Mouse (Mus musculus) intestine, postnatal 0 days (tissue): Measurements from ENCODE around the gene Il27ra. TPM values are rescaled to one million over a fixed set of nuclear protein-coding genes. Genes with fewer than 3 reads are reported as not detected.
A peak's percentile ranks its signal among the peaks of the same experiment; 100 is the strongest.

ENCODE experiments used
- ATAC-seq: fragments of 200-750 bp; cut with Nextera tagmentation; 2 replicates; pipeline ENCODE4 v1.8.0; 2017; ENCODE audit warnings: mild to moderate bottlenecking, moderate TSS enrichment, moderate library complexity
- H3K27ac ChIP-seq: fragments of 300-500 bp; sonication (generic); 2 replicates; pipeline ENCODE4 v1.5.1; 2014; ENCODE audit warnings: mild to moderate bottlenecking, low read depth, low read length, moderate library complexity
- H3K27me3 ChIP-seq: fragments of 300-500 bp; sonication (generic); replicated peaks from 2 replicates; pipeline ENCODE4 v1.6.1; 2014; ENCODE audit warnings: low read length, mixed read lengths; ENCODE audit not compliant: control insufficient read depth, insufficient read depth
- H3K36me3 ChIP-seq: fragments of 300-500 bp; sonication (generic); 2 replicates; pipeline ENCODE4 v1.6.1; 2014; ENCODE audit warnings: mild to moderate bottlenecking, moderate library complexity; ENCODE audit not compliant: control insufficient read depth, insufficient read depth
- H3K4me1 ChIP-seq: fragments of 300-500 bp; sonication (generic); replicated peaks from 2 replicates; pipeline ENCODE4 v1.6.1; 2014; ENCODE audit warnings: antibody characterized with exemption, low read length, mixed read lengths; ENCODE audit not compliant: control insufficient read depth, insufficient read depth
- H3K4me2 ChIP-seq: fragments of 300-500 bp; sonication (generic); replicated peaks from 2 replicates; pipeline ENCODE4 v1.6.1; 2014; ENCODE audit warnings: low read depth, mild to moderate bottlenecking, moderate library complexity
- H3K4me3 ChIP-seq: fragments of 300-500 bp; sonication (generic); 2 replicates; pipeline ENCODE4 v1.5.1; 2014; ENCODE audit warnings: low read depth, low read length
- H3K9ac ChIP-seq: fragments of 300-500 bp; sonication (generic); 2 replicates; pipeline ENCODE4 v1.6.1; 2014; ENCODE audit warnings: mild to moderate bottlenecking, low read depth, low read length
- H3K9me3 ChIP-seq: fragments of 300-500 bp; sonication (generic); 2 replicates; pipeline ENCODE4 v1.6.1; 2016; ENCODE audit warnings: mixed run types; ENCODE audit not compliant: control insufficient read depth
- CTCF ChIP-seq: sonication (generic); IDR thresholded peaks from 2 replicates; pipeline ENCODE4 v1.5.1; 2016; ENCODE audit warnings: low read depth, mild to moderate bottlenecking, control low read depth, antibody characterized with exemption, moderate library complexity
- WGBS: fragments of 180-500 bp; shearing (Covaris S2); extraction: QIAGEN DNeasy Blood & Tissue Kit; methylation state at CpG from one replicate; pipeline ENCODE4 v1.1.7; 2014; 5-methylcytosine and 5-hydroxymethylcytosine counted together
- polyA plus RNA-seq: library from polyadenylated mRNA; unstranded; fragments of >200 nt; fragmentation: Nextera tagmentation; extraction: Ambion mirVana; gene quantifications from 2 replicates; pipeline ENCODE4 v1.2.1, GENCODE M21; 2015

The Il27ra gene
- polyA plus RNA-seq, 1 experiment from 2014 or later, result 0.29 TPM

DNA sequence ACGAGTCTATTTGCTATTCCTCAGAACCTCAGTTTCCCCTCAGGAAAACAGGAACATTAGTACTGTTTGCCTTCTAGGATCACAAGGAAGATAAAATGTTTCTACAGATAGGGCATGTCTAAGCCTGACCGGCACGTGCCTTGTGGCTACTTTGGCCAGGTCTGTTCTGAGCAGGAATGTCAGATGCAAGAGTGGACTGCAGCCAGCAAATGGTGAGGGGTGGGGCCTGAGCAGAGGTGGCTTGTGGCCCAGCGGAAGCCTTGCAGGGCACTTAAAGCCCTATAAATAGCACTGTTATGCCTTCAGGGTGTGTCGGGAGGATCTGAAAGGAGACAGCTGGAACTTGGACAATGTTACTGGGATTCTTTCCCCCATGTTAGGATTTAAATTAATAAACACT is 19.3 kb downstream of the Il27ra start:
- Histone ChIP-seq H3K4me2 (no peak overlapping the region), H3K27me3 (peaks cover 7% of the 10 kb centered on the region; the same call in 1 of the 2 replicates), H3K4me3 (no peak overlapping the region), H3K9ac (no peak overlapping the region), H3K4me1 (peaks cover 15% of the 10 kb centered on the region; the same call in 1 of the 2 replicates), H3K27ac (no peak overlapping the region), H3K9me3 (no peaks in the 10 kb centered on the region), H3K36me3 (no peaks in the 10 kb centered on the region)
- no peak for TF ChIP-seq CTCF
- 3% methylated on average over 5 of the region's 5 CpGs for WGBS
- ATAC-seq, result no peak

GRCm38 (mm10) chr8:84021569-84021968 is 20.8 kb downstream of the Il27ra start:
- WGBS, result 29% methylated on average over 12 of the region's 12 CpGs

DNA sequence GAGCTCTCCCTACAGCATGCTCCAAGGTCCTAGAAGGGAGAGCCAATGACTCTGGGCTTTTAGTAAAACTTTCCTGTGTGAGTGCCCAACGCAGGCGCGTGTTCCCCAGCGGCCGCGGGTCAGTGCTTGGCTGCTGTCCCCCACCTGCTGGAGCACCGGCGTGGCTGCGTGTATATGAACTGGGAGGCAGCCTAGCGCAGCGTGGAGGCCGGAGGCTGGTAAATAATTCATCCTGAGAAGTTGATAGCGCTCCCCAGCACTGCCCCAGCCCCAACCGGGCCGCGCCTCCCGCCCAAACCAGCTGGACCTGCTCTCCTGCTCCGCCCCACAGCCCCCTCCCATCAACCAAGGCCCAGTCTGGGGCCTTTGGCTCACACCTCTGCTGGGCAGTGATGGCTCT is 21.3 kb downstream of the Il27ra start, which contains the start of gene Palm3:
Gene Palm3, plus strand, starts transcription at position 376 of the 400 bp plus-strand sequence.
- 9% methylated on average over 18 of the region's 18 CpGs for WGBS
- Histone ChIP-seq H3K9me3 (no peaks in the 10 kb centered on the region), H3K36me3 (no peaks in the 10 kb centered on the region), H3K4me2 (peak within 1 kb of the TSS; percentile 43), H3K27me3 (no peaks in the 10 kb centered on the region; the same call in 1 of the 2 replicates), H3K9ac (no peak within 1 kb of the TSS), H3K4me3 (no peak within 1 kb of the TSS), H3K4me1 (peaks cover 15% of the 10 kb centered on the region; the same call in 1 of the 2 replicates), H3K27ac (no peak within 1 kb of the TSS)
- TF ChIP-seq CTCF, result peak; percentile 36
- peak; percentile 39 for ATAC-seq

More at GRCm38 (mm10) chr8:84021569-84021968, 20.8 kb downstream of the Il27ra start:
- no peak overlapping the region for H3K27ac ChIP-seq
- ATAC-seq, result no peak
- no peak overlapping the region for H3K4me3 ChIP-seq
- H3K36me3 ChIP-seq, result no peaks in the 10 kb centered on the region
- TF ChIP-seq CTCF, result no peak
- H3K9me3 ChIP-seq, result no peaks in the 10 kb centered on the region
- H3K4me1 ChIP-seq, result peaks cover 15% of the 10 kb centered on the region; the same call in 1 of the 2 replicates
- peak overlapping the region; percentile 43 for H3K4me2 ChIP-seq
- H3K9ac ChIP-seq, result no peak overlapping the region
- H3K27me3 ChIP-seq, result peaks cover 4% of the 10 kb centered on the region; the same call in 1 of the 2 replicates

DNA sequence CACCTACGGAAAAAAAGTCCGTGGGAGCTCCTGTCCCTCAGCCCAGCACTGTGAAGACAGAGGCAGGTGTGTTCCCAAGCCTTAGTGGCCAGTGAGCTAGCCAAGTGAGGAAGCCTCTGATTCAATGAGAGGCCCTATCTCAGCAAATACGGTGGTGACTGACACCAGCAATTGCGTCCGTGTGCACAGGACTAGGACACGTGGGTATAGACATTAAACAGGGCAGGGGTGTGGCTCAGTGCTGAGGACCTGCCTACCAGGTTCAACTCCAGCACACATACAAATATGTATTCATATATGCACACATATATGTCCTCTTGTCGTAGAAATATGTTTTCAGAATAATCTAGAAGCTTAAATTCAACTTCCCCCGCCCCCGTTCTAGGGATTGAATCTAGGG is 22.7 kb downstream of the Il27ra start:
- WGBS, result 47% methylated on average over 9 of the region's 9 CpGs

GRCm38 (mm10) chr8:84015833-84016232 is 26.6 kb downstream of the Il27ra start:
- Histone ChIP-seq H3K27ac (no peak overlapping the region), H3K4me3 (no peak overlapping the region), H3K4me2 (no peak overlapping the region), H3K9me3 (no peaks in the 10 kb centered on the region), H3K36me3 (no peaks in the 10 kb centered on the region), H3K9ac (no peak overlapping the region), H3K4me1 (peaks cover 3% of the 10 kb centered on the region; the same call in 1 of the 2 replicates), H3K27me3 (peaks cover 25% of the 10 kb centered on the region)
- ATAC-seq, result no peak
- WGBS, result 98% methylated on average over 5 of the region's 5 CpGs
- TF ChIP-seq CTCF, result no peak

More for the DNA sequence above, 22.7 kb downstream of the Il27ra start:
- no peak for TF ChIP-seq CTCF
- Histone ChIP-seq H3K27me3 (no peaks in the 10 kb centered on the region), H3K4me2 (no peak overlapping the region), H3K9me3 (no peaks in the 10 kb centered on the region), H3K4me3 (no peak overlapping the region), H3K9ac (no peak overlapping the region), H3K36me3 (no peaks in the 10 kb centered on the region), H3K27ac (no peak overlapping the region), H3K4me1 (peaks cover 15% of the 10 kb centered on the region; the same call in 1 of the 2 replicates)
- no peak for ATAC-seq

DNA sequence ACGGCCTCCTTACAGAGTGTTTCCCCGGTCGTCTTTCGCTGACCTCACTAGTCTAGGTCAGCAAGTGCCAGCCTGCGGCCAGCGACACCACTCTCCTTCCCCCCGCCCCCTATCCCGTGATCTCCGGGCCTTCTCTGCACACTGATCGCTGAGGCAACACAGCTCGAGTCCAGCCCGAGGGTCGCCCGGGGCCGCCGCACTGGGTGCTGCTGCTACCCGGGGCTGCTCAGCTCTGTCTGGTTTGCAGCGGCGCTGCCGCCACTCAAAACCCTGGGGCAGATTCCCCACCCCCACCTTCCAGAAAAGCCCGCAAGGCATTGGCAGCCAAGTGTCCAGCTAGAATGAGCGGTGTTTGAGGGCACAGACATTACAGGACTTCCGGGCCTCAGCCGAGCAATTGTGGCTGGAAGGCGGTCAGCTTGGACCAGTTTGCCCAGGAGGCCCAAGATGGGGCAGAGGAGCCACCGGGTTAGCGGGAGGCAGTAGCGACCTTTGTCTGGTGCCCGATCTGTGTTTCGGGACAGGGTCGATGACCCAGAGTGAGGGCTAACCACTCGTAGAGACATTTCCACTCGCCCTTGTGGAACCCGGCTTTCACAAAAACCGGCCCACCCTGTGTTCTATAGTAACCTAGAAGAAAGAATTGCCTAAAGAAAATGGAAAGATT is 29.8 kb downstream of the Il27ra start:
- ATAC-seq, result peak; percentile 6; the same call in 1 of the 2 replicates
- Histone ChIP-seq H3K4me1 (peaks cover 10% of the 10 kb centered on the region), H3K27ac (no peak overlapping the region), H3K27me3 (peaks cover 36% of the 10 kb centered on the region), H3K36me3 (no peaks in the 10 kb centered on the region), H3K9ac (no peak overlapping the region; the same call in 1 of the 2 replicates), H3K9me3 (no peaks in the 10 kb centered on the region), H3K4me3 (peak overlapping the region; percentile 52), H3K4me2 (peak overlapping the region; percentile 91)
- no peak for TF ChIP-seq CTCF
- 23% methylated on average over 35 of the region's 35 CpGs for WGBS
